Mouse (Mus musculus): ENCODE results near the gene Txn2.

GRCm38 (mm10) chr15:77928091-77928490 is 715 bp downstream of the Txn2 start:
- TF ChIP-seq CTCF (conservative IDR thresholded peaks at IDR 0.05; ENCODE audit: insufficient read depth, insufficient read length, low read depth, low read length) (no peak), POLR2A (IDR thresholded peaks at IDR 0.05; ENCODE audit: low read depth, low read length) (no peak)
